Mouse (Mus musculus) erythroblast, embryonic 14.5 days (primary cell): ENCODE data around the gene Gm21680. TPM values are rescaled to one million over a fixed set of nuclear protein-coding genes. Genes with fewer than 3 reads are reported as not detected.
"Not testable (repeated sequence)": the region's sequence is repeated elsewhere in the genome, so short reads cannot be mapped to it uniquely, and the experiment has no call there.

Source experiments
- H3K27me3 ChIP-seq: 2 replicates; pipeline ENCODE4 v1.6.1; 2012; ENCODE audit warnings: inconsistent platforms; ENCODE audit not compliant: control insufficient read depth
- H3K36me3 ChIP-seq: 2 replicates; pipeline ENCODE4 v1.6.1; 2012; ENCODE audit warnings: mild to moderate bottlenecking, inconsistent platforms; ENCODE audit not compliant: control insufficient read depth
- H3K4me1 ChIP-seq: 2 replicates; pipeline ENCODE4 v1.6.1; 2012; ENCODE audit warnings: inconsistent platforms; ENCODE audit not compliant: control insufficient read depth
- H3K4me3 ChIP-seq: replicated peaks from 2 replicates; pipeline ENCODE3; 2012; ENCODE audit warnings: moderate library complexity, mild to moderate bottlenecking, inconsistent platforms
- H3K9me3 ChIP-seq: 2 replicates; pipeline ENCODE4 v1.6.1; 2012; ENCODE audit warnings: low read length, inconsistent platforms, mixed read lengths; ENCODE audit not compliant: control insufficient read depth
- polyA plus RNA-seq: library from polyadenylated mRNA; stranded (reverse); fragments of >175 nt; gene quantifications from 2 replicates; pipeline ENCODE4 v1.2.3, GENCODE M21; 2012

Gm21680 gene
- polyA plus RNA-seq: not detected in 2 replicates

- H3K36me3 ChIP-seq, H3K4me3 ChIP-seq, H3K27me3 ChIP-seq, H3K9me3 ChIP-seq, H3K4me1 ChIP-seq: not testable (repeated sequence)
Measured at GRCm38 (mm10) chr5:25972563-25972962, at the start of gene Gm21680. Gene Gm21680 (minus strand): TSS chr5:25972663.

GRCm38 (mm10) chr5:26007697-26008096 is 35.2 kb upstream of the Gm21680 start:
- H3K4me1 ChIP-seq: not testable (repeated sequence)

GRCm38 (mm10) chr5:26006937-26007695 is 34.7 kb upstream of the Gm21680 start:
- not testable (repeated sequence) for H3K36me3 ChIP-seq, H3K27me3 ChIP-seq, H3K4me3 ChIP-seq, H3K4me1 ChIP-seq, H3K9me3 ChIP-seq

More at GRCm38 (mm10) chr5:26007697-26008096, 35.2 kb upstream of the Gm21680 start:
- H3K36me3 ChIP-seq, H3K9me3 ChIP-seq, H3K27me3 ChIP-seq, H3K4me3 ChIP-seq: not testable (repeated sequence)

GRCm38 (mm10) chr5:26004698-26005097 is 32.2 kb upstream of the Gm21680 start, which contains the start of gene Gm1979:
Gene Gm1979 (minus strand): TSS chr5:26004798.
- H3K36me3 ChIP-seq, H3K4me3 ChIP-seq, H3K27me3 ChIP-seq, H3K9me3 ChIP-seq, H3K4me1 ChIP-seq: not testable (repeated sequence)

GRCm38 (mm10) chr5:25988550-25988949 is 16.1 kb upstream of the Gm21680 start, which contains the start of gene Gm21698:
Gene Gm21698 (minus strand): TSS chr5:25988650.
- H3K4me1 ChIP-seq, H3K9me3 ChIP-seq, H3K27me3 ChIP-seq: not testable (repeated sequence)

GRCm38 (mm10) chr5:25957050-25957449 is 15.4 kb downstream of the Gm21680 start:
- H3K4me3 ChIP-seq, H3K27me3 ChIP-seq, H3K4me1 ChIP-seq, H3K9me3 ChIP-seq, H3K36me3 ChIP-seq: not testable (repeated sequence)

More at GRCm38 (mm10) chr5:25988550-25988949, 16.1 kb upstream of the Gm21680 start, which contains the start of gene Gm21698:
- H3K4me3 ChIP-seq, H3K36me3 ChIP-seq: not testable (repeated sequence)

GRCm38 (mm10) chr5:25956611-25957010 is 15.9 kb downstream of the Gm21680 start:
- H3K4me1 ChIP-seq, H3K9me3 ChIP-seq, H3K36me3 ChIP-seq, H3K27me3 ChIP-seq, H3K4me3 ChIP-seq: not testable (repeated sequence)

GRCm38 (mm10) chr5:25954317-25954716 is 18.1 kb downstream of the Gm21680 start, which contains the start of gene Gm21671:
Gene Gm21671 (minus strand): TSS chr5:25954417.
- H3K9me3 ChIP-seq, H3K4me3 ChIP-seq, H3K36me3 ChIP-seq: not testable (repeated sequence)

GRCm38 (mm10) chr5:25945391-25945790 is 27.1 kb downstream of the Gm21680 start:
- not testable (repeated sequence) for H3K4me1 ChIP-seq, H3K36me3 ChIP-seq, H3K4me3 ChIP-seq, H3K9me3 ChIP-seq, H3K27me3 ChIP-seq

More at GRCm38 (mm10) chr5:25954317-25954716, 18.1 kb downstream of the Gm21680 start, which contains the start of gene Gm21671:
- H3K27me3 ChIP-seq, H3K4me1 ChIP-seq: not testable (repeated sequence)

GRCm38 (mm10) chr5:25942281-25942680 is 30.2 kb downstream of the Gm21680 start, which contains the start of gene Gm21663:
Gene Gm21663 (minus strand): TSS chr5:25942381.
- H3K36me3 ChIP-seq, H3K4me1 ChIP-seq, H3K9me3 ChIP-seq, H3K4me3 ChIP-seq, H3K27me3 ChIP-seq: not testable (repeated sequence)

Other genes with a start within 250 kb of the Gm21680 start
- gene Actr3b, start 212.7 kb downstream of the Gm21680 start, polyA plus RNA-seq: not detected in 2 replicates
- not detected in 2 replicates for gene Gm21663, start 30.3 kb downstream of the Gm21680 start, polyA plus RNA-seq
- not detected in 2 replicates for gene Gm21671, start 18.2 kb downstream of the Gm21680 start, polyA plus RNA-seq
- not detected in 2 replicates for gene Gm21698, start 16.0 kb upstream of the Gm21680 start, polyA plus RNA-seq
- not detected in 2 replicates for gene Gm1979, start 32.1 kb upstream of the Gm21680 start, polyA plus RNA-seq
- not detected in 2 replicates for gene Gm5862, start 50.3 kb upstream of the Gm21680 start, polyA plus RNA-seq
- gene Speer4a, start 66.9 kb upstream of the Gm21680 start, polyA plus RNA-seq: not detected in 2 replicates
- not detected in 2 replicates for gene Gm7347, start 85.9 kb upstream of the Gm21680 start, polyA plus RNA-seq
- gene Gm10471, start 116.6 kb upstream of the Gm21680 start, polyA plus RNA-seq: not detected in 2 replicates
- not detected in 2 replicates for gene 5031410I06Rik, start 132.7 kb upstream of the Gm21680 start, polyA plus RNA-seq
- gene Gm10220, start 148.8 kb upstream of the Gm21680 start, polyA plus RNA-seq: not detected in 2 replicates